30 mouse cellular contexts compared by ENCODE assay signal in the genomic region with DNA sequence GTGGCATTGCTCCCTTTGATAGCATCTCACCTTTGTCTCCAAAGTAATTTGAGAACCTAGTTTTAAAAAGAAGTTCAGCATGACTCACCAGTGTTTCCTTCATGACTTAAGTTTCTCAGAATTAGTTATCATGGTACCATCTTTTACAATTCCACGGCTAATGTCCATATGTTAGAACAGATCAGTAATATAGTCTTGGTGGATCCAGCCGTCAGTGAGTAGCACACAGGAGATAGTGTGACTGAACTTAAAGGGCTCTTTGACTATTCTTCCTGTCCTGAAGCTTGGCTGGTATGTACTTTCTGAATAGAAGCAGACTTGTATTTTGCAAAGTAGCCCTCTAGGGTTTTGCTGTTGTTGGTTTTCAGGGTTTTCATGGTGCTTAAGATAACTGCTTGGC. TPM values are rescaled to one million over a fixed set of nuclear protein-coding genes. Genes with fewer than 3 reads are reported as not detected.
DNase-seq lines count a peak whose midpoint lies in the region; ATAC-seq lines count a peak whose summit lies in the region.
"Had no signal": no experiment of that assay in that cellular context is flagged by ENCODE, and none has a peak within 500 bp of the region (broad histone marks: within the 10 kb centered on the region; RNA-seq: fewer than 3 reads in every experiment).

No protein-coding gene starts in this region.

- 44% methylated on average over 2 of the region's 2 CpGs for WGBS in liver, embryonic 12.5 days (ENCODE audit: insufficient replicate concordance)
- 94% methylated on average over 2 of the region's 2 CpGs for WGBS in midbrain, embryonic 11.5 days
- 98% methylated on average over 2 of the region's 2 CpGs for WGBS in midbrain, embryonic 16.5 days

- H3K4me2 ChIP-seq in liver, embryonic 12.5 days = peak overlapping the region; percentile 35; the same call in 1 of the 2 replicates
- H3K4me2 ChIP-seq in midbrain, embryonic 11.5 days = no peak overlapping the region
- H3K4me2 ChIP-seq in midbrain, embryonic 16.5 days (ENCODE audit: low read length) = no peak overlapping the region
- H3K4me2 ChIP-seq: embryonic facial prominence, embryonic 13.5 days; forebrain, embryonic 12.5 days; forebrain, embryonic 15.5 days; heart, embryonic 12.5 days; heart, embryonic 15.5 days; hindbrain, embryonic 13.5 days had no signal

- H3K4me1 ChIP-seq in liver, embryonic 12.5 days = peaks cover 31% of the 10 kb centered on the region
- H3K4me1 ChIP-seq in midbrain, embryonic 11.5 days (ENCODE audit: control insufficient read depth, insufficient read depth, low read length) = no peaks in the 10 kb centered on the region
- H3K4me1 ChIP-seq in midbrain, embryonic 16.5 days (ENCODE audit: control insufficient read depth, insufficient read depth, low read length) = no peaks in the 10 kb centered on the region
- H3K4me1 ChIP-seq: embryonic facial prominence, embryonic 10.5 days; forebrain, embryonic 12.5 days; forebrain, embryonic 15.5 days; heart, embryonic 12.5 days; heart, embryonic 15.5 days; hindbrain, embryonic 10.5 days; hindbrain, embryonic 13.5 days had no signal

- no peaks in the 10 kb centered on the region for H3K9me3 ChIP-seq in liver, embryonic 12.5 days (replicated peaks)
- no peaks in the 10 kb centered on the region for H3K9me3 ChIP-seq in midbrain, embryonic 11.5 days (ENCODE audit: control insufficient read depth, low read length)
- no peaks in the 10 kb centered on the region for H3K9me3 ChIP-seq in midbrain, embryonic 16.5 days (replicated peaks; ENCODE audit: control insufficient read depth, low read length, poor library complexity, severe bottlenecking)
- H3K9me3 ChIP-seq: embryonic facial prominence, embryonic 10.5 days; embryonic facial prominence, embryonic 13.5 days; forebrain, embryonic 12.5 days; forebrain, embryonic 15.5 days; heart, embryonic 12.5 days; heart, embryonic 15.5 days; hindbrain, embryonic 10.5 days; hindbrain, embryonic 13.5 days had no signal

- H3K27me3 ChIP-seq in liver, embryonic 12.5 days (replicated peaks) = no peaks in the 10 kb centered on the region
- no peaks in the 10 kb centered on the region for H3K27me3 ChIP-seq in midbrain, embryonic 11.5 days (ENCODE audit: control insufficient read depth, insufficient read depth, low read length)
- no peaks in the 10 kb centered on the region for H3K27me3 ChIP-seq in midbrain, embryonic 16.5 days (ENCODE audit: control insufficient read depth, insufficient read depth, low read depth, low read length)
- H3K27me3 ChIP-seq: CH12.LX; embryonic facial prominence, embryonic 13.5 days; forebrain, embryonic 12.5 days; forebrain, embryonic 15.5 days; heart, embryonic 12.5 days; heart, embryonic 15.5 days; hindbrain, embryonic 13.5 days; Patski had no signal

- peaks cover 100% of the 10 kb centered on the region for H3K36me3 ChIP-seq in liver, embryonic 12.5 days
- peaks cover 22% of the 10 kb centered on the region for H3K36me3 ChIP-seq in midbrain, embryonic 11.5 days (ENCODE audit: control insufficient read depth, insufficient read depth, low read length)
- H3K36me3 ChIP-seq in midbrain, embryonic 16.5 days (ENCODE audit: control insufficient read depth, insufficient read depth, low read length) = peaks cover 30% of the 10 kb centered on the region

- ATAC-seq in liver, embryonic 12.5 days = no peak
- no peak for ATAC-seq in midbrain, embryonic 11.5 days (ENCODE audit: low FRiP score)
- ATAC-seq in midbrain, embryonic 16.5 days = no peak
- ATAC-seq in megakaryocyte-erythroid progenitor cell, adult 5-6 weeks (replicated peaks; ENCODE audit: low FRiP score, low TSS enrichment, poor library complexity, severe bottlenecking) = 0 out of 2 replicates have a peak, but pooled peaks have one; percentile 11
- ATAC-seq: forebrain, embryonic 15.5 days; hindbrain, embryonic 16.5 days; Patski had no signal

- H3K4me3 ChIP-seq in liver, embryonic 12.5 days = no peak overlapping the region
- no peak overlapping the region for H3K4me3 ChIP-seq in midbrain, embryonic 11.5 days (ENCODE audit: low read depth, low read length)
- no peak overlapping the region for H3K4me3 ChIP-seq in midbrain, embryonic 16.5 days (ENCODE audit: low read depth, low read length)
- H3K4me3 ChIP-seq: embryonic facial prominence, embryonic 10.5 days; embryonic facial prominence, embryonic 13.5 days; erythroblast, embryonic 14.5 days; forebrain, embryonic 12.5 days; forebrain, embryonic 15.5 days; heart, embryonic 12.5 days; heart, embryonic 15.5 days; hindbrain, embryonic 10.5 days; hindbrain, embryonic 13.5 days had no signal

- H3K27ac ChIP-seq in liver, embryonic 12.5 days = peak overlapping the region; percentile 62
- no peak overlapping the region for H3K27ac ChIP-seq in midbrain, embryonic 11.5 days (ENCODE audit: low read depth, low read length)
- no peak overlapping the region for H3K27ac ChIP-seq in midbrain, embryonic 16.5 days (ENCODE audit: low read length)
- H3K27ac ChIP-seq: embryonic facial prominence, embryonic 10.5 days; embryonic facial prominence, embryonic 13.5 days; forebrain, embryonic 12.5 days; forebrain, embryonic 15.5 days; heart, embryonic 15.5 days; hindbrain, embryonic 10.5 days; hindbrain, embryonic 13.5 days had no signal

- H3K9ac ChIP-seq in liver, embryonic 12.5 days = no peak overlapping the region
- no peak overlapping the region for H3K9ac ChIP-seq in midbrain, embryonic 11.5 days (ENCODE audit: low read length)
- H3K9ac ChIP-seq in midbrain, embryonic 16.5 days (ENCODE audit: low read depth, low read length) = no peak overlapping the region
- H3K9ac ChIP-seq: embryonic facial prominence, embryonic 13.5 days; forebrain, embryonic 12.5 days; forebrain, embryonic 15.5 days; heart, embryonic 12.5 days; heart, embryonic 15.5 days; hindbrain, embryonic 13.5 days had no signal

- no peak for DNase-seq in liver
- DNase-seq in midbrain, embryonic 11.5 days (ENCODE audit: low spot score, missing footprints) = peak; percentile 54
- DNase-seq in c-Kit-positive CD71-positive TER-119-negative erythroid progenitor cells, embryonic 14.5 days (ENCODE audit: low read depth) = peak; percentile 58
- DNase-seq in cerebellum, adult 18-20 months = no peak
- DNase-seq in embryo, embryonic 9.5 days (ENCODE audit: extremely low spot score) = no peak
- DNase-seq: adrenal gland, postnatal 10 days; adrenal gland, postnatal 36 days; B cell, adult 2 months; cerebellum, adult 11-12 months; cerebellum, adult 9-10 months; cerebellum, postnatal 14 days; gastrocnemius, postnatal 25 days; heart, adult 18-20 months; heart, postnatal 10 days; heart, postnatal 36 days had no signal

RNA-seq across cellular contexts. Expression of a gene that starts 15.0 kb away (rescaled TPM):
- polyA plus RNA-seq in liver, embryonic 12.5 days (2016; fragmentation: Nextera tagmentation; extraction: Ambion mirVana) = 1.2 and 1.5 TPM in 2 replicates
- 1.4 and 1.8 TPM in 2 replicates for polyA plus RNA-seq in midbrain, embryonic 11.5 days (2014; fragmentation: Nextera tagmentation; extraction: Ambion mirVana)
- 0.62 and 0.86 TPM in 2 replicates for polyA plus RNA-seq in midbrain, embryonic 16.5 days (2015; fragmentation: Nextera tagmentation; extraction: Ambion mirVana)
- 10.9 and 11.4 TPM in 2 replicates for total RNA-seq in megakaryocyte-erythroid progenitor cell, adult 5-6 weeks (2014; fragmentation: Nextera tagmentation)
- 11.5 and 13.6 TPM in 2 replicates for total RNA-seq in megakaryocyte-erythroid progenitor cell, adult 5-6 weeks (2017)

RNA-seq across cellular contexts. Expression of a gene that starts 30.9 kb away (rescaled TPM):
- polyA plus RNA-seq in liver, embryonic 12.5 days (2016; fragmentation: Nextera tagmentation; extraction: Ambion mirVana) = 3.1 and 3.3 TPM in 2 replicates
- 8.9 and 9.2 TPM in 2 replicates for polyA plus RNA-seq in midbrain, embryonic 11.5 days (2014; fragmentation: Nextera tagmentation; extraction: Ambion mirVana)
- polyA plus RNA-seq in midbrain, embryonic 16.5 days (2015; fragmentation: Nextera tagmentation; extraction: Ambion mirVana) = 12.9 and 15.2 TPM in 2 replicates
- 5.9 and 6.3 TPM in 2 replicates for total RNA-seq in megakaryocyte-erythroid progenitor cell, adult 5-6 weeks (2014; fragmentation: Nextera tagmentation)
- 1.7 and 5.9 TPM in 2 replicates for total RNA-seq in megakaryocyte-erythroid progenitor cell, adult 5-6 weeks (2017)

RNA-seq across cellular contexts. Expression of a gene that starts 32.3 kb away (rescaled TPM):
- 126 and 131 TPM in 2 replicates for polyA plus RNA-seq in liver, embryonic 12.5 days (2016; fragmentation: Nextera tagmentation; extraction: Ambion mirVana)
- 136 and 137 TPM in 2 replicates for polyA plus RNA-seq in midbrain, embryonic 11.5 days (2014; fragmentation: Nextera tagmentation; extraction: Ambion mirVana)
- polyA plus RNA-seq in midbrain, embryonic 16.5 days (2015; fragmentation: Nextera tagmentation; extraction: Ambion mirVana) = 31.7 and 33.6 TPM in 2 replicates
- 164 and 210 TPM in 2 replicates for total RNA-seq in megakaryocyte-erythroid progenitor cell, adult 5-6 weeks (2014; fragmentation: Nextera tagmentation)
- 125 and 135 TPM in 2 replicates for total RNA-seq in megakaryocyte-erythroid progenitor cell, adult 5-6 weeks (2017)

Comparison
In these comparisons a context has a peak if more than half of its experiments do, and no peak if none do; other contexts are left out.
1. DNase-seq: peak in midbrain, embryonic 11.5 days (single experiment) and c-Kit-positive CD71-positive TER-119-negative erythroid progenitor cells, embryonic 14.5 days (single experiment); none in liver (single experiment), cerebellum, adult 18-20 months (0 of 2) and embryo, embryonic 9.5 days (single experiment).